Mouse (Mus musculus) lung, postnatal 36 days (tissue): ENCODE measurements at regions not wholly inside any gene's neighbourhood (a gene's known extent, or its start where the extent isn't known, plus 50 kb on each side); places are given as distances from the start of the nearest gene placed in this dataset.

ENCODE experiments used
- DNase-seq: peaks from one replicate; pipeline ENCODE4 v3.0.0; 2022; ENCODE audit warnings: mixed read lengths

GRCm38 (mm10) chr7:75400471-75400870 is 54.9 kb upstream of the Akap13 start:
- DNase-seq = no peak

GRCm38 (mm10) chr7:75404955-75405354 is 50.4 kb upstream of the Akap13 start:
- DNase-seq = no peak
